Comparison of ENCODE assay signal across 10 mouse cellular contexts in the genomic region with DNA sequence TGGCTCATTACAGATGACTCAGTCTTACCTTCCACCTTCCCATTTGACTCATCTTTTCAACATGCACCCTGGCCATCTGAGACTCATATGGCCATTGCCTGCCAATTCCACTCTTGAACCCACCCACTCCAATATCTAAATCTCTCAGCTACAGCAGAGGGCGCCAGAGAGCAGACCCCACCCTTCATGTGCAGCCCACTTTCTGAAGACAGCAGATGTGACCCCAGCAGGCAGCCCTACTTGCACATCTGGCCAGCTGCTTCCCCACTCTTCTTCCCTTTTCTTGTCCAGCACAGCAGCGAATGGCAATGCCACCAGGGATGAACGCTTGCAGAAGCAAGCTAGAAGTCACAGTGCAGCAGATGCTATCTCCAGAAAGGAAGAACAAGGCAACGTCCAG.
A peak's percentile ranks its signal among the peaks of the same experiment; 100 is the strongest.
DNase-seq lines count a peak whose midpoint lies in the region; ATAC-seq and TF ChIP-seq lines count a peak whose summit lies in the region.
"Had no signal": no experiment of that assay in that cellular context is flagged by ENCODE, and none has a peak within 500 bp of the region (broad histone marks: within the 10 kb centered on the region; RNA-seq: fewer than 3 reads in every experiment).

No protein-coding gene starts in this region.

- H3K9ac ChIP-seq in forebrain, postnatal 0 days = no peak overlapping the region
- no peak overlapping the region for H3K9ac ChIP-seq in forebrain, embryonic 13.5 days
- H3K9ac ChIP-seq in limb, embryonic 11.5 days (ENCODE audit: low read length) = no peak overlapping the region
- H3K9ac ChIP-seq: limb, embryonic 12.5 days had no signal

- ATAC-seq in forebrain, postnatal 0 days = no peak
- ATAC-seq in forebrain, embryonic 13.5 days = no peak
- no peak for ATAC-seq in limb, embryonic 11.5 days (ENCODE audit: insufficient number of reproducible peaks, low FRiP score, low TSS enrichment, low read depth)
- no peak for ATAC-seq in megakaryocyte-erythroid progenitor cell, adult 5-6 weeks (replicated peaks; ENCODE audit: low FRiP score, low TSS enrichment, poor library complexity, severe bottlenecking)

- no peak overlapping the region for H3K27ac ChIP-seq in forebrain, postnatal 0 days (ENCODE audit: low read depth, low read length)
- H3K27ac ChIP-seq in forebrain, embryonic 13.5 days = no peak overlapping the region
- H3K27ac ChIP-seq in limb, embryonic 11.5 days (replicated peaks; ENCODE audit: low read depth, low read length) = no peak overlapping the region
- H3K27ac ChIP-seq: limb, embryonic 12.5 days had no signal

- TF ChIP-seq CTCF in forebrain, postnatal 0 days (IDR thresholded peaks at IDR 0.05; ENCODE audit: low read depth) = peak; percentile 46; the same call in 1 of the 2 replicates
- TF ChIP-seq CTCF in lung, adult 2 months (IDR thresholded peaks at IDR 0.05; ENCODE audit: insufficient read depth, low read length) = peak; percentile 31; the same call in 1 of the 2 replicates

- WGBS in forebrain, postnatal 0 days = 57% methylated on average over 4 of the region's 4 CpGs
- WGBS in forebrain, embryonic 13.5 days = 54% methylated on average over 4 of the region's 4 CpGs
- WGBS in lung, adult 2 months = 33% methylated on average over 4 of the region's 4 CpGs
- 47% methylated on average over 4 of the region's 4 CpGs for WGBS in limb, embryonic 11.5 days

- H3K36me3 ChIP-seq in forebrain, postnatal 0 days (ENCODE audit: insufficient read depth) = no peaks in the 10 kb centered on the region
- no peaks in the 10 kb centered on the region for H3K36me3 ChIP-seq in forebrain, embryonic 13.5 days (ENCODE audit: poor library complexity, severe bottlenecking)
- H3K36me3 ChIP-seq in limb, embryonic 11.5 days (ENCODE audit: control insufficient read depth, insufficient read depth, low read length) = no peaks in the 10 kb centered on the region
- H3K36me3 ChIP-seq: G1E; limb, embryonic 12.5 days had no signal

- H3K4me1 ChIP-seq in forebrain, postnatal 0 days (ENCODE audit: insufficient read depth) = no peaks in the 10 kb centered on the region
- no peaks in the 10 kb centered on the region for H3K4me1 ChIP-seq in forebrain, embryonic 13.5 days
- no peaks in the 10 kb centered on the region for H3K4me1 ChIP-seq in lung, adult 2 months (ENCODE audit: control insufficient read depth, insufficient read depth, low read length)
- no peaks in the 10 kb centered on the region for H3K4me1 ChIP-seq in limb, embryonic 11.5 days (ENCODE audit: control insufficient read depth, insufficient read depth, low read length)
- H3K4me1 ChIP-seq: limb, embryonic 12.5 days had no signal

- no peaks in the 10 kb centered on the region for H3K27me3 ChIP-seq in forebrain, postnatal 0 days (ENCODE audit: insufficient read depth, low read length)
- H3K27me3 ChIP-seq in forebrain, embryonic 13.5 days = no peaks in the 10 kb centered on the region
- H3K27me3 ChIP-seq in limb, embryonic 11.5 days (ENCODE audit: control insufficient read depth, insufficient read depth, low read length) = no peaks in the 10 kb centered on the region
- H3K27me3 ChIP-seq: limb, embryonic 12.5 days had no signal

- no peak overlapping the region for H3K4me3 ChIP-seq in forebrain, postnatal 0 days (ENCODE audit: low read depth, low read length)
- no peak overlapping the region for H3K4me3 ChIP-seq in forebrain, embryonic 13.5 days
- no peak overlapping the region for H3K4me3 ChIP-seq in lung, adult 2 months (replicated peaks; ENCODE audit: extremely low read depth, low read depth, low read length)
- H3K4me3 ChIP-seq in limb, embryonic 11.5 days (ENCODE audit: low read depth, low read length) = no peak overlapping the region
- H3K4me3 ChIP-seq: limb, embryonic 12.5 days had no signal

- no peak for DNase-seq in forebrain, postnatal 0 days
- no peak for DNase-seq in lung, adult 2 months
- DNase-seq in lung, postnatal 25 days (ENCODE audit: low spot score) = no peak
- peak; percentile 12 for DNase-seq in adrenal gland, postnatal 10 days
- DNase-seq in limb, embryonic 11.5 days (ENCODE audit: low spot score) = peak; percentile 82
- no peak for DNase-seq in spleen, adult 12 weeks (ENCODE audit: low spot score)

- H3K4me2 ChIP-seq in forebrain, postnatal 0 days (ENCODE audit: low read depth) = no peak overlapping the region
- H3K4me2 ChIP-seq in forebrain, embryonic 13.5 days = no peak overlapping the region
- no peak overlapping the region for H3K4me2 ChIP-seq in limb, embryonic 11.5 days (ENCODE audit: low read depth, severe bottlenecking)
- H3K4me2 ChIP-seq: limb, embryonic 12.5 days had no signal

- H3K9me3 ChIP-seq in forebrain, postnatal 0 days (ENCODE audit: low read length) = no peaks in the 10 kb centered on the region
- no peaks in the 10 kb centered on the region for H3K9me3 ChIP-seq in forebrain, embryonic 13.5 days (replicated peaks)
- no peaks in the 10 kb centered on the region for H3K9me3 ChIP-seq in limb, embryonic 11.5 days (ENCODE audit: control insufficient read depth, low read length)
- H3K9me3 ChIP-seq: limb, embryonic 12.5 days had no signal

- no peak for TF ChIP-seq POLR2A in lung, adult 2 months (IDR thresholded peaks at IDR 0.05; ENCODE audit: borderline replicate concordance, extremely low read depth, low read depth, low read length)

Comparison
In these comparisons a context has a peak if more than half of its experiments do, and no peak if none do; other contexts are left out.
1. DNase-seq: peak in adrenal gland, postnatal 10 days (single experiment) and limb, embryonic 11.5 days (single experiment); none in forebrain, postnatal 0 days (single experiment), lung, adult 2 months (single experiment), lung, postnatal 25 days (single experiment) and spleen, adult 12 weeks (single experiment).